Mouse (Mus musculus): ENCODE results near the gene Fam234a. TPM values are rescaled to one million over a fixed set of nuclear protein-coding genes. Genes with fewer than 3 reads are reported as not detected.
"Not testable (repeated sequence)": the region's sequence is repeated elsewhere in the genome, so short reads cannot be mapped to it uniquely, and the experiment has no call there.

The Fam234a gene
- total RNA-seq, 2 experiments from 2014 or later, result 112 to 124 TPM

- DNase-seq (ENCODE audit: low spot score in 2 of 2), result no peak
Measured at GRCm38 (mm10) chr17:26235077-26235815, 8.8 kb downstream of the Fam234a start.

- DNase-seq (ENCODE audit: low spot score in 2 of 2), result no peak
Measured at GRCm38 (mm10) chr17:26234386-26234785, 9.7 kb downstream of the Fam234a start.

- no peak for DNase-seq (ENCODE audit: low spot score in 2 of 2)
Measured at GRCm38 (mm10) chr17:26232863-26233262, 11.2 kb downstream of the Fam234a start.

- DNase-seq (ENCODE audit: low spot score in 2 of 2), result no peak
Measured at GRCm38 (mm10) chr17:26231156-26231555, 12.9 kb downstream of the Fam234a start.

GRCm38 (mm10) chr17:26229776-26230175 lies 14.3 kb downstream of the Fam234a start:
- no peak for DNase-seq (ENCODE audit: low spot score in 2 of 2)

- no peak for DNase-seq (ENCODE audit: low spot score in 2 of 2)
Measured at GRCm38 (mm10) chr17:26225150-26225549, 18.9 kb downstream of the Fam234a start.

GRCm38 (mm10) chr17:26221508-26221907 lies 22.5 kb downstream of the Fam234a start:
- DNase-seq (ENCODE audit: low spot score in 2 of 2), result no peak

GRCm38 (mm10) chr17:26212681-26213080 lies 31.4 kb downstream of the Fam234a start:
- DNase-seq (ENCODE audit: low spot score in 2 of 2), result no peak

GRCm38 (mm10) chr17:26212241-26212640 lies 31.8 kb downstream of the Fam234a start:
- DNase-seq (ENCODE audit: low spot score in 2 of 2), result no peak

GRCm38 (mm10) chr17:26207686-26208085 lies 36.4 kb downstream of the Fam234a start, which contains the start of gene Arhgdig:
Gene Arhgdig (minus strand): TSS chr17:26207786.
- no peak for DNase-seq (ENCODE audit: low spot score in 2 of 2)

- DNase-seq (ENCODE audit: low spot score in 2 of 2), result no peak
Measured at GRCm38 (mm10) chr17:26206392-26206791, 37.6 kb downstream of the Fam234a start.

- DNase-seq (ENCODE audit: low spot score in 2 of 2), result no peak
Measured at GRCm38 (mm10) chr17:26204766-26205165, 39.3 kb downstream of the Fam234a start.

GRCm38 (mm10) chr17:26203321-26203811 lies 40.7 kb downstream of the Fam234a start:
- peak; percentile 43 to 68 for DNase-seq (ENCODE audit: low spot score in 2 of 2)

GRCm38 (mm10) chr17:26202737-26203136 lies 41.3 kb downstream of the Fam234a start, which contains the start of gene Rgs11:
Gene Rgs11 (plus strand): TSS chr17:26202951.
- DNase-seq (ENCODE audit: low spot score in 2 of 2), result peak; percentile 60 to 64

GRCm38 (mm10) chr17:26201998-26202397 lies 42.0 kb downstream of the Fam234a start:
- DNase-seq (ENCODE audit: low spot score in 2 of 2), result no peak

GRCm38 (mm10) chr17:26200831-26201705 lies 43.0 kb downstream of the Fam234a start:
- peak in 1 of 2 experiments; percentile 37 for DNase-seq (ENCODE audit: low spot score in 2 of 2)

- DNase-seq (ENCODE audit: low spot score in 2 of 2), result no peak
Measured at GRCm38 (mm10) chr17:26198892-26199291, 45.1 kb downstream of the Fam234a start, which contains the start of gene Pdia2. Gene Pdia2 (minus strand): TSS chr17:26199087.

- no peak for DNase-seq (ENCODE audit: low spot score in 2 of 2)
Measured at GRCm38 (mm10) chr17:26192481-26193190, 51.4 kb downstream of the Fam234a start.

GRCm38 (mm10) chr17:26191486-26191885 lies 52.6 kb downstream of the Fam234a start:
- DNase-seq (ENCODE audit: low spot score in 2 of 2), result not testable (repeated sequence)

- DNase-seq (ENCODE audit: low spot score in 2 of 2), result no peak
Measured at GRCm38 (mm10) chr17:26188091-26188805, 55.8 kb downstream of the Fam234a start.
